Mouse (Mus musculus) erythroblast, adult 5-6 weeks (primary cell): Measurements from ENCODE around the gene Olfr1044. TPM values are rescaled to one million over a fixed set of nuclear protein-coding genes. Genes with fewer than 3 reads are reported as not detected.
"Not testable (repeated sequence)": the region's sequence is repeated elsewhere in the genome, so short reads cannot be mapped to it uniquely, and the experiment has no call there.

Source experiments
- ATAC-seq: replicated peaks from 2 replicates; pipeline ENCODE4 v1.8.0; 2016; ENCODE audit warnings: moderate number of reproducible peaks, mild to moderate bottlenecking, moderate TSS enrichment, inconsistent platforms; ENCODE audit not compliant: poor library complexity, low FRiP score, severe bottlenecking
- total RNA-seq, 2 experiments: library from RNA; stranded (forward) in 1 of 2; stranded (reverse) in 1 of 2; fragments of 150-400 nt in 1 of 2; fragments of 200-764, 138-1000 nt in 1 of 2; gene quantifications; 2 replicates each; pipeline versions ENCODE4 v1.2.3 to v1.2.4; 2015 to 2017; ENCODE audit warnings: low replicate concordance in 2 of 2

The Olfr1044 gene
- not detected in 2 replicates for total RNA-seq (2015; ENCODE audit: low replicate concordance)
- 1.1 TPM in 1 of 2 replicates, not detected in the other for total RNA-seq (2017; ENCODE audit: low replicate concordance)

DNA sequence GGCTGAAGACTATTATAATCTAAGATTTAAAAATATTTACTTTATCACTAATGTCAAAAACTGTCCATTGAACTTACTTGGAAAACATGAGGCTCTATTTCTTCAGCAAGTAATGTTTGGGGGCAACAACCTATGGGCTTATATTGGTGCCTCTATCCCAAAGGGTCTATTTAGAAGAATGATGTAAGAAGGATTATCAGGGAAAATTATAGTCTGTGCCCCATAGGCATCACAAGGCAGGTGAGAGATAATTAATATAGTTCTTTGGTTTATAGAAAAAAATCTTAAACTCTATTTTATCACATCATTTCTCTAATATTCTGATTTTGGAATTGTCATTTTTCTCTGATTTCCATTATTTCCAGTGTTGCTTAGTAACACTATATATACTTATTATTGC, at the start of gene Olfr1044:
Olfr1044 (minus strand) TSS at position 101 of the 400 bp plus-strand sequence.
- no peak for ATAC-seq

DNA sequence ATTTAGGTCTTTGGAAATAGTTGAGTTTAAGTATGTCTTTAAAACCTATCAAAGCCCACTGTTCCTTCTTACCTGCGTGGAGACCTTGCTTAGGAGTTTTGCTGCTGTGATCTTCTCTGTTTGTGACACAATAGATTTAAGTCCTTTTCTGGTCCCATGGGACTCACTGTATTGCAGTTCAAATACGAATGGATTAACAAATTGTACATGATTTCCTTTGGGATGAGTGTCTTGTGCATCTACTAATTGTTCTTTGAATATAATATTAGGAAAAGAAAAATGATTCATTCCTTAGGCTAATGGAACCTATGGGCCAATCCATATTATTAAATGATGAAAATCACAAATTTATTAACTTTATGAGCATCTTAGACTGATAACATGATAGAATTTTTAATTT, 41.6 kb upstream of the Olfr1044 start, which contains the start of gene Olfr1046:
Olfr1046 (minus strand) TSS at position 101 of the 400 bp plus-strand sequence.
- no peak for ATAC-seq

DNA sequence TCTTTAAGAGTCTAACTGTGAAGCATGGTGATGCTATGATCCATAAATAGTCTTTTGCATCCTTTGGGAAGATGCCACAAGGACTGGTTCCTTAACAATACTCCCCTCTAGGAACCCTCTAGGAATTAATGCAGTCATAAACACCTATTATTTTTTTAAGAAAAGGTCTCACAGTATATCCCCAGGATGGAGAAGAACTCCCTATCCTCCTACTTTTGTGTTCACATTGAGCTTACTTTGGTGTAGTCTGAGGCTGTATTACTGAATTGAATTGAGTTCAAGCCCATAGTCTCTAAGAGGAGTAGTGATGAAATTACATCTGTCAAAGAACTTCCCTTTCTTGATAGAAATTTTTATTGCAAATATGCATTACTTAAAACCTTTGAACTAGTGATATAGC, 25.3 kb upstream of the Olfr1044 start, which contains the start of gene Olfr1045:
Olfr1045 (minus strand) TSS at position 101 of the 400 bp plus-strand sequence.
- ATAC-seq: no peak

DNA sequence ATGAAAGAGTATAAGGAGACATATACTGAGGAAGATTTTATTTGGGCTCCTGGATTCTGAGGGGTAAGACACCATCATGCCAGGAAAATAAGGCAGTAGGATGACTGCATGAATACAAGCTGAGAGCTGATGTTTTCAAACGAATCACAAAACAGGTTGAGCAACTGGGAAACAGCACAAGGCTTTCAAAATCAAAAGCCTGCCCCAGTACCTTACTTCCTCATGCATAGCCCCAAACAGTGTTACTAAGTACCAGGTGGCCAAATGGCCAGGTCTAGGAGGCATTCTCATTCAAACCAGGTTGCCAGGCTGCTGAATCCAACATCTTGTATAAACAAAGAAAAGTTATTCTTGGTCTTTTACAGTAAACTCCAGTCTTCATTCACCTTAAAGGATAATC, 18.2 kb upstream of the Olfr1044 start:
- no peak for ATAC-seq

DNA sequence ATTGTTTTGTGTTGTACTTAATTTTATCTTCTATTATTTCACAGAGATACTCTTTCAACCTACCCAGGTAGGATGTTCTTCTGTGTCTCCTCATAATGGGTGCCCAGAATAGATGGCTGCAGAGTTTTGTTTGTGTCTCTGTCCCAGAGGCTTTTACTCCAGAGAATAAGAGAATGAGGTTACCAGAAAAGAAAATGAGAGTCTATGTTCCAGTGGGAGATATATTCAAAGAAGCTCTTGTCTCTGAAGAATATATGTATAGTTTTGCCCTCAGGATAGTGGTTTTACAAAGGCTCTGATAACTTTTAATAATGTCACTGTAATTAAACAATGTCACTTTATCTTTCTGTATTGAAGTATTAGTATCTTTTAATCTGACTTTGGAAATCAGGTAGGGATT, 8.0 kb upstream of the Olfr1044 start, which contains the start of gene Olfr52:
Olfr52 (minus strand) TSS at position 101 of the 400 bp plus-strand sequence.
- ATAC-seq: no peak

DNA sequence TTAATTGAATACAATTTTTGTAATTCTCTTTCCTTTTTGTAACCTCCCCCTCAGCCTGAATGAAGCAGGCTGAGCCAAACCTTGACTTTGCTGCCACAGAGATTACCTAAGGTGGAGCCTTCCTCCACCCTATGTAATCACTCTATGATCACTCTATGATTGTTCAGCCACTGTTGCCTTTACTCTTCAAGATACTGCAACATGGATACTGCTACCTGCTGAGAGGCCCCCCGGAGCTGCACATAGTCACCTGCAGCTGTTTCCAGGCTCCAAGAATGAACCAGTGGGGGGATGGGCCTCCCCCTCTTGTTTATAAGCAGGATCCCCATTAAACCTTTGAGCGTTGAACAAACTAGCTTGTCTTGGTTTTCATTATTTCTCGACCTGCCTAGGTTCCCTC, 2.3 kb upstream of the Olfr1044 start:
- no peak for ATAC-seq

DNA sequence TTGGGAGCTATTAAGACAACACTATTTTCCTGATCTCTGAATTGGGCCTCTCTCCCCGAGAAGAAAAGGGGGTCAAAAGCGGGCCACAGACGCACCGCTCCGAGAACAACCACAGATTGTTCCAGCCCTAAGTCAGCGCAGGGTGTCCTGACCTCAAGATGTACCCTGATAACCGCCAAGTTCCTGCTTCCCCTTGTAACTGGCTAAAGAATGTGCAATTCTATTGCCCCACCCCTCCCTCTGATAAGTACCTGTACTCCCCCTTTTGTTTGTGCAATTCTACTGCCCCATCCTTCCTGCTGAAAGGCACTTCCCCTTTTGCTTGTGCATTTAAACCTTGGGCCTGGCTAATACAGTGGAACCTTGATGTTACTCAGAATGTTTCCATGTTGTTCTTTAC, 2.2 kb downstream of the Olfr1044 start:
- not testable (repeated sequence) for ATAC-seq

DNA sequence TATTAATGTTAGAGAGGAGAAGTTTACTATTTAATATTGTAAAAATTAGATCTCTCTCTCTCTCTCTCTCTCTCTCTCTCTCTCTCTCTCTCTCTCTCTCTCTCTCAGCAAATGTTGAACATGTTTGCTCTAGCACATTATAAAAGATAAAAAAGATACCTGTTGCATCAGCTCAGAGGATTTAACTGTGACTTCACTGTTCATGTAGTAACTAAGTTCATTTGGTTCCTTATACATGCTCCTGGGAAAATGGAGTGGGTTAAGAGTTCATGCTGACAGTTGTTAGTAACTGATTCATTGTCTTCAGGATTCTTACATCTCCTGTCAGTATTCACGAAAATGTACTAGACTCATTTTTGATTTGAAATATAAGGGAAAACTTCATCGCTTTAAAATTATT, 10.2 kb downstream of the Olfr1044 start, which contains the start of gene Olfr1043:
Olfr1043 (minus strand) TSS at position 101 of the 400 bp plus-strand sequence.
- no peak for ATAC-seq

DNA sequence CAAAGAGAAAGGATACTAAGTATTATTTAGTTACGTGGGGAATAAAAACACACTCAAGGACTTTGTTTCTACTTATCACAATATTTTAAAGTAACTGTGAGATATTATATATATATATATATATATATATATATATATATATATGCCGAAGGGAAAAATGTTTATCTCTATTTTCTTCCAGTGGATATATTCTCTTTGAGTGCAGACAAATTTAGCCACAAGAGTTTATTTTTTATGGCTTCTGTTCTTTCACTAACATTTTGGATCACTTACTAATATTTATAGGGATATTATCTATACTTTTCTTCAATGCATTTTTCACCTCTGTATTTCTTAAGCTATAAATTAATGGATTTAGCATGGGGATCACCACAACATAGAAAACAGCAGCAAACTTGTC, 15.9 kb downstream of the Olfr1044 start, which contains the start of gene Olfr1042:
Olfr1042 (minus strand) TSS at position 101 of the 400 bp plus-strand sequence.
- ATAC-seq: no peak

DNA sequence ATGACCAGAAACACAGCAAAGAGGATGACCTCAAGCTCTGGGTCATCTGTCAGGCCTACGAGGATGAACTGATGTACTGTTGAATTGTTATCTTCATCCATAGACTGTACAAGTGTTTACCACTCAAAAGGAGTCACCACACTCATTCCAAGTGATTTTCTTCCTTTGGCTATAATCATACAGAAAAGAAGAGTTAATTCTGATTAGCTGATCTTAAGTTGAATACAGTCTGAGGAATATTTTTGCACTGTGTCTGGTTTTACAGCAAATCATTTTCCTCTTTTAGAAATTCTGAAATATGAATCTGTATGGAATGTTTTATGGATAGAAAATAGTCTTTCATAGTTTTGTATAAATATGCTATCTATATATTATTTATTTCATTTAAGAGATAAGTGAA, 31.0 kb downstream of the Olfr1044 start, which contains the start of gene Olfr1040:
Olfr1040 (minus strand) TSS at position 101 of the 400 bp plus-strand sequence.
- ATAC-seq: no peak

DNA sequence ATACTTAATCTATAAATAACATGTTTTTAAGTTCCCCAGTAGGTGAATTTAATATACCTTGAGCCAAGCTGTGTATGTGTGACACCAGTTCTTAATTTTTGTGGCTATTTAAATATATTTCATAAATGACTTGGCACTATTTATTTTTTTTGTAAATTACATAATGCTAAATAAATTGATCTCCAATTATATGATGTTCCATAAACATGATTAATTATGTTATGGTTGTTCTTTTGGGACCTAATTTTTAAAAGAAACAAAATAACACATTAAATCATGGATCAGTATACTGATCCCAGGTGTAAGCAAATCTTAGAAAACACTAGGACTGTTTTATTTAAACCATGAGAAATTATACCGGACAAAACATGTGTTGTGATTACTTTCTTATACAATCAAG, 41.8 kb downstream of the Olfr1044 start, which contains the start of gene Olfr1039:
Olfr1039 (minus strand) TSS at position 101 of the 400 bp plus-strand sequence.
- no peak for ATAC-seq

Other genes starting within 250 kb of the Olfr1044 start
- gene Olfr1028, start 227.4 kb downstream of the Olfr1044 start, total RNA-seq (2015; ENCODE audit: low replicate concordance): not detected in 2 replicates
- gene Olfr1028, start 227.4 kb downstream of the Olfr1044 start, total RNA-seq (2017; ENCODE audit: low replicate concordance): 0.42 TPM in 1 of 2 replicates, not detected in the other
- gene Olfr1029, start 203.9 kb downstream of the Olfr1044 start, total RNA-seq (2015; ENCODE audit: low replicate concordance): not detected in 2 replicates
- gene Olfr1029, start 203.9 kb downstream of the Olfr1044 start, total RNA-seq (2017; ENCODE audit: low replicate concordance): not detected in 2 replicates
- gene Olfr1030, start 198.5 kb downstream of the Olfr1044 start, total RNA-seq (2015; ENCODE audit: low replicate concordance): not detected in 2 replicates
- gene Olfr1030, start 198.5 kb downstream of the Olfr1044 start, total RNA-seq (2017; ENCODE audit: low replicate concordance): not detected in 2 replicates
- gene Olfr1031, start 187.5 kb downstream of the Olfr1044 start, total RNA-seq (2015; ENCODE audit: low replicate concordance): not detected in 2 replicates
- gene Olfr1031, start 187.5 kb downstream of the Olfr1044 start, total RNA-seq (2017; ENCODE audit: low replicate concordance): not detected in 2 replicates
- not detected in 2 replicates for gene Olfr1032, start 172.3 kb downstream of the Olfr1044 start, total RNA-seq (2015; ENCODE audit: low replicate concordance)
- not detected in 2 replicates for gene Olfr1032, start 172.3 kb downstream of the Olfr1044 start, total RNA-seq (2017; ENCODE audit: low replicate concordance)
- not detected in 2 replicates for gene Olfr1033, start 157.2 kb downstream of the Olfr1044 start, total RNA-seq (2015; ENCODE audit: low replicate concordance)
- not detected in 2 replicates for gene Olfr1033, start 157.2 kb downstream of the Olfr1044 start, total RNA-seq (2017; ENCODE audit: low replicate concordance)
- gene Olfr1034, start 132.0 kb downstream of the Olfr1044 start, total RNA-seq (2015; ENCODE audit: low replicate concordance): not detected in 2 replicates
- not detected in 2 replicates for gene Olfr1034, start 132.0 kb downstream of the Olfr1044 start, total RNA-seq (2017; ENCODE audit: low replicate concordance)
- gene Olfr1036, start 103.8 kb downstream of the Olfr1044 start, total RNA-seq (2015; ENCODE audit: low replicate concordance): not detected in 2 replicates
- gene Olfr1036, start 103.8 kb downstream of the Olfr1044 start, total RNA-seq (2017; ENCODE audit: low replicate concordance): not detected in 2 replicates
- not detected in 2 replicates for gene Olfr1037, start 90.4 kb downstream of the Olfr1044 start, total RNA-seq (2015; ENCODE audit: low replicate concordance)
- gene Olfr1037, start 90.4 kb downstream of the Olfr1044 start, total RNA-seq (2017; ENCODE audit: low replicate concordance): not detected in 2 replicates
- gene Olfr1039, start 41.9 kb downstream of the Olfr1044 start, total RNA-seq (2015; ENCODE audit: low replicate concordance): not detected in 2 replicates
- not detected in 2 replicates for gene Olfr1039, start 41.9 kb downstream of the Olfr1044 start, total RNA-seq (2017; ENCODE audit: low replicate concordance)
- gene Olfr1040, start 31.1 kb downstream of the Olfr1044 start, total RNA-seq (2015; ENCODE audit: low replicate concordance): not detected in 2 replicates
- gene Olfr1040, start 31.1 kb downstream of the Olfr1044 start, total RNA-seq (2017; ENCODE audit: low replicate concordance): 2.2 TPM in 1 of 2 replicates, not detected in the other
- not detected in 2 replicates for gene Olfr1042, start 16.0 kb downstream of the Olfr1044 start, total RNA-seq (2015; ENCODE audit: low replicate concordance)
- not detected in 2 replicates for gene Olfr1042, start 16.0 kb downstream of the Olfr1044 start, total RNA-seq (2017; ENCODE audit: low replicate concordance)
- not detected in 2 replicates for gene Olfr1043, start 10.3 kb downstream of the Olfr1044 start, total RNA-seq (2015; ENCODE audit: low replicate concordance)
- not detected in 2 replicates for gene Olfr1043, start 10.3 kb downstream of the Olfr1044 start, total RNA-seq (2017; ENCODE audit: low replicate concordance)
- not detected in 2 replicates for gene Olfr52, start 7.9 kb upstream of the Olfr1044 start, total RNA-seq (2015; ENCODE audit: low replicate concordance)
- gene Olfr52, start 7.9 kb upstream of the Olfr1044 start, total RNA-seq (2017; ENCODE audit: low replicate concordance): not detected in 2 replicates
- not detected in 2 replicates for gene Olfr1045, start 25.2 kb upstream of the Olfr1044 start, total RNA-seq (2015; ENCODE audit: low replicate concordance)
- not detected in 2 replicates for gene Olfr1045, start 25.2 kb upstream of the Olfr1044 start, total RNA-seq (2017; ENCODE audit: low replicate concordance)
- not detected in 2 replicates for gene Olfr1046, start 41.5 kb upstream of the Olfr1044 start, total RNA-seq (2015; ENCODE audit: low replicate concordance)
- gene Olfr1046, start 41.5 kb upstream of the Olfr1044 start, total RNA-seq (2017; ENCODE audit: low replicate concordance): not detected in 2 replicates
- gene Olfr1047, start 53.6 kb upstream of the Olfr1044 start, total RNA-seq (2015; ENCODE audit: low replicate concordance): not detected in 2 replicates
- gene Olfr1047, start 53.6 kb upstream of the Olfr1044 start, total RNA-seq (2017; ENCODE audit: low replicate concordance): not detected in 2 replicates
- not detected in 2 replicates for gene Olfr1048, start 62.5 kb upstream of the Olfr1044 start, total RNA-seq (2015; ENCODE audit: low replicate concordance)
- gene Olfr1048, start 62.5 kb upstream of the Olfr1044 start, total RNA-seq (2017; ENCODE audit: low replicate concordance): not detected in 2 replicates
- not detected in 2 replicates for gene Olfr1049, start 80.5 kb upstream of the Olfr1044 start, total RNA-seq (2015; ENCODE audit: low replicate concordance)
- gene Olfr1049, start 80.5 kb upstream of the Olfr1044 start, total RNA-seq (2017; ENCODE audit: low replicate concordance): not detected in 2 replicates
- not detected in 2 replicates for gene Olfr1051, start 101.3 kb upstream of the Olfr1044 start, total RNA-seq (2015; ENCODE audit: low replicate concordance)
- not detected in 2 replicates for gene Olfr1051, start 101.3 kb upstream of the Olfr1044 start, total RNA-seq (2017; ENCODE audit: low replicate concordance)
- gene Olfr1052, start 114.6 kb upstream of the Olfr1044 start, total RNA-seq (2015; ENCODE audit: low replicate concordance): not detected in 2 replicates
- gene Olfr1052, start 114.6 kb upstream of the Olfr1044 start, total RNA-seq (2017; ENCODE audit: low replicate concordance): 1.2 TPM in 1 of 2 replicates, not detected in the other
- gene Olfr1053, start 137.5 kb upstream of the Olfr1044 start, total RNA-seq (2015; ENCODE audit: low replicate concordance): not detected in 2 replicates
- gene Olfr1053, start 137.5 kb upstream of the Olfr1044 start, total RNA-seq (2017; ENCODE audit: low replicate concordance): not detected in 2 replicates
- gene Olfr1054, start 157.6 kb upstream of the Olfr1044 start, total RNA-seq (2015; ENCODE audit: low replicate concordance): not detected in 2 replicates
- gene Olfr1054, start 157.6 kb upstream of the Olfr1044 start, total RNA-seq (2017; ENCODE audit: low replicate concordance): not detected in 2 replicates
- gene Olfr1055, start 172.5 kb upstream of the Olfr1044 start, total RNA-seq (2015; ENCODE audit: low replicate concordance): not detected in 2 replicates
- gene Olfr1055, start 172.5 kb upstream of the Olfr1044 start, total RNA-seq (2017; ENCODE audit: low replicate concordance): not detected in 2 replicates
- not detected in 2 replicates for gene Olfr1056, start 184.6 kb upstream of the Olfr1044 start, total RNA-seq (2015; ENCODE audit: low replicate concordance)
- gene Olfr1056, start 184.6 kb upstream of the Olfr1044 start, total RNA-seq (2017; ENCODE audit: low replicate concordance): not detected in 2 replicates
- gene Olfr1057, start 200.6 kb upstream of the Olfr1044 start, total RNA-seq (2015; ENCODE audit: low replicate concordance): not detected in 2 replicates
- not detected in 2 replicates for gene Olfr1057, start 200.6 kb upstream of the Olfr1044 start, total RNA-seq (2017; ENCODE audit: low replicate concordance)
- gene Olfr1058, start 210.7 kb upstream of the Olfr1044 start, total RNA-seq (2015; ENCODE audit: low replicate concordance): not detected in 2 replicates
- gene Olfr1058, start 210.7 kb upstream of the Olfr1044 start, total RNA-seq (2017; ENCODE audit: low replicate concordance): not detected in 2 replicates
- not detected in 2 replicates for gene Olfr1061, start 236.2 kb upstream of the Olfr1044 start, total RNA-seq (2015; ENCODE audit: low replicate concordance)
- not detected in 2 replicates for gene Olfr1061, start 236.2 kb upstream of the Olfr1044 start, total RNA-seq (2017; ENCODE audit: low replicate concordance)
- gene Olfr1062, start 248.9 kb upstream of the Olfr1044 start, total RNA-seq (2015; ENCODE audit: low replicate concordance): 0.42 TPM in 1 of 2 replicates, not detected in the other
- not detected in 2 replicates for gene Olfr1062, start 248.9 kb upstream of the Olfr1044 start, total RNA-seq (2017; ENCODE audit: low replicate concordance)